Mouse (Mus musculus) C2C12 (cell line): ENCODE measurements around the gene Mapk11.

ENCODE experiments used
- CEBPB ChIP-seq: IDR thresholded peaks from one replicate; pipeline ENCODE4 v1.6.1; 2011; ENCODE audit warnings: low read depth, mild to moderate bottlenecking, control low read depth, moderate library complexity
- CTCF ChIP-seq: IDR thresholded peaks from one replicate; pipeline ENCODE4 v1.5.1; 2011; ENCODE audit not compliant: control insufficient read depth, insufficient read depth, insufficient read length
- MAX ChIP-seq: IDR thresholded peaks from one replicate; pipeline ENCODE4 v1.6.1; 2011; ENCODE audit warnings: mild to moderate bottlenecking, control low read depth
- MYOD1 ChIP-seq: IDR thresholded peaks from one replicate; pipeline ENCODE4 v1.6.1; 2011; ENCODE audit warnings: low read depth; ENCODE audit not compliant: control insufficient read depth, insufficient read length
- MYOG ChIP-seq: IDR thresholded peaks from one replicate; pipeline ENCODE4 v1.6.1; 2011; ENCODE audit not compliant: control insufficient read depth, insufficient read length; ENCODE audit errors: extremely low read depth
- USF1 ChIP-seq: IDR thresholded peaks from one replicate; pipeline ENCODE4 v1.6.1; 2011; ENCODE audit warnings: low read depth, mild to moderate bottlenecking, control low read depth, moderate library complexity

GRCm38 (mm10) chr15:89100823-89101222, 48.6 kb downstream of the Mapk11 start:
- TF ChIP-seq MYOD1, result no peak
- no peak for TF ChIP-seq CTCF
- no peak for TF ChIP-seq USF1
- TF ChIP-seq CEBPB, result no peak
- TF ChIP-seq MAX, result no peak
- TF ChIP-seq MYOG, result no peak
